Mouse (Mus musculus) CH12.LX (cell line): ENCODE results near the gene Zkscan7.

Experiments used
- CHD2 ChIP-seq: IDR thresholded peaks from 2 replicates; pipeline ENCODE4 v1.6.1; 2011; ENCODE audit warnings: low read length, improper control_type of control experiment
- CTCF ChIP-seq, 2 experiments: IDR thresholded peaks in 1 of 2; conservative IDR thresholded peaks in 1 of 2; 2 replicates each; pipeline ENCODE4 v1.5.1; 2011 to 2012; ENCODE audit warnings: low read depth in 2 of 2, low read length in 2 of 2, improper control_type of control experiment in 1 of 2, inconsistent platforms in 1 of 2, mild to moderate bottlenecking in 1 of 2, moderate library complexity in 1 of 2
- EP300 ChIP-seq: IDR thresholded peaks from 2 replicates; pipeline ENCODE4 v1.6.1; 2011; ENCODE audit warnings: low read length, improper control_type of control experiment
- ETS1 ChIP-seq: conservative IDR thresholded peaks from 2 replicates; pipeline ENCODE4 v1.6.1; 2012; ENCODE audit warnings: low read depth, mild to moderate bottlenecking, inconsistent platforms, low read length, improper control_type of control experiment, moderate library complexity
- MAX ChIP-seq: IDR thresholded peaks from 2 replicates; pipeline ENCODE4 v1.6.1; 2011; ENCODE audit warnings: low read length, improper control_type of control experiment
- POLR2A ChIP-seq: IDR thresholded peaks from 2 replicates; pipeline ENCODE4 v1.6.1; 2011; ENCODE audit warnings: low read depth, mild to moderate bottlenecking, improper control_type of control experiment, low read length
- USF1 ChIP-seq: IDR thresholded peaks from 2 replicates; pipeline ENCODE4 v1.6.1; 2014; ENCODE audit warnings: low read depth, mild to moderate bottlenecking, inconsistent platforms, low read length, improper control_type of control experiment
- ZKSCAN1 ChIP-seq: IDR thresholded peaks from 2 replicates; pipeline ENCODE4 v1.6.1; 2012; ENCODE audit warnings: low read depth, inconsistent platforms, low read length, improper control_type of control experiment, borderline replicate concordance

GRCm38 (mm10) chr9:122885385-122885784 lies at the start of gene Zkscan7:
- TF ChIP-seq EP300: no peak
- no peak for TF ChIP-seq MAX
- no peak for TF ChIP-seq POLR2A
- TF ChIP-seq ZKSCAN1: no peak
- TF ChIP-seq CTCF (conservative IDR thresholded peaks at IDR 0.05 in 1 of 2, IDR thresholded peaks at IDR 0.05 in 1 of 2; ENCODE audit: low read depth in 2 of 2, low read length in 2 of 2): no peak
- no peak for TF ChIP-seq CHD2
- TF ChIP-seq USF1: no peak
- TF ChIP-seq ETS1: no peak
